Mouse (Mus musculus) MEL (cell line): ENCODE data around the gene Cyp2d22. TPM values are rescaled to one million over a fixed set of nuclear protein-coding genes. Genes with fewer than 3 reads are reported as not detected.
A peak's percentile ranks its signal among the peaks of the same experiment; 100 is the strongest.

Source experiments
- DNase-seq: peaks from one replicate; pipeline ENCODE4 v3.0.0; 2011; ENCODE audit warnings: low read depth, low spot score
- H3K27ac ChIP-seq: 2 replicates; pipeline ENCODE4 v1.5.1; 2012; ENCODE audit warnings: low read depth, mild to moderate bottlenecking, control low read depth, low read length, moderate library complexity; ENCODE audit not compliant: control insufficient read depth
- H3K27me3 ChIP-seq, 2 experiments: fragments of 150-350 bp in 1 of 2; sonication (generic) in 1 of 2; 2 replicates each; pipeline ENCODE4 v1.6.1; 2012; ENCODE audit warnings: low read length in 2 of 2, mild to moderate bottlenecking in 2 of 2, improper control_type of control experiment in 1 of 2, moderate library complexity in 1 of 2; ENCODE audit not compliant: insufficient read depth in 2 of 2, control insufficient read depth in 1 of 2
- H3K36me3 ChIP-seq, 2 experiments: 2 replicates each; pipeline ENCODE4 v1.6.1; 2012 to 2014; ENCODE audit warnings: low read length in 2 of 2, improper control_type of control experiment in 1 of 2, inconsistent platforms in 1 of 2, mild to moderate bottlenecking in 1 of 2; ENCODE audit not compliant: insufficient read depth in 2 of 2, control insufficient read depth in 1 of 2
- H3K4me1 ChIP-seq, 2 experiments: fragments of 150-350 bp in 1 of 2; sonication (generic) in 1 of 2; 2 replicates each; pipeline ENCODE4 v1.6.1; 2012; ENCODE audit warnings: low read length in 2 of 2, improper control_type of control experiment in 1 of 2, mild to moderate bottlenecking in 1 of 2; ENCODE audit not compliant: insufficient read depth in 2 of 2, control insufficient read depth in 1 of 2
- H3K4me3 ChIP-seq, 2 experiments: fragments of 150-350 bp in 1 of 2; sonication (generic) in 1 of 2; 2 replicates each; pipeline ENCODE4 v1.5.1; 2012; ENCODE audit warnings: low read depth in 2 of 2, low read length in 2 of 2, mild to moderate bottlenecking in 2 of 2, moderate library complexity in 2 of 2, control low read depth in 1 of 2, improper control_type of control experiment in 1 of 2; ENCODE audit not compliant: control insufficient read depth in 1 of 2, insufficient read depth in 1 of 2
- H3K79me2 ChIP-seq: 2 replicates; pipeline ENCODE4 v1.6.1; 2012; ENCODE audit warnings: mild to moderate bottlenecking, low read length, moderate library complexity; ENCODE audit not compliant: control insufficient read depth, poor library complexity, insufficient read depth
- H3K9ac ChIP-seq: 2 replicates; pipeline ENCODE4 v1.6.1; 2012; ENCODE audit warnings: low read depth, mild to moderate bottlenecking, control low read depth, low read length, moderate library complexity; ENCODE audit not compliant: control insufficient read depth, poor library complexity, severe bottlenecking
- H3K9me3 ChIP-seq: fragments of 150-350 bp; sonication (generic); replicated peaks from 2 replicates; pipeline ENCODE4 v1.6.1; 2012; ENCODE audit warnings: mild to moderate bottlenecking, low read length, improper control_type of control experiment, moderate library complexity; ENCODE audit not compliant: insufficient read depth
- BHLHE40 ChIP-seq: IDR thresholded peaks from 2 replicates; pipeline ENCODE4 v1.6.1; 2012; ENCODE audit warnings: low read depth, mild to moderate bottlenecking, inconsistent platforms, low read length, improper control_type of control experiment, borderline replicate concordance
- CTCF ChIP-seq, 3 experiments: IDR thresholded peaks in 2 of 3; conservative IDR thresholded peaks in 1 of 3; 2 replicates each; pipeline ENCODE4 v1.5.1; 2011 to 2012; ENCODE audit warnings: low read length in 3 of 3, low read depth in 2 of 3, mild to moderate bottlenecking in 2 of 3, improper control_type of control experiment in 1 of 3, inconsistent platforms in 1 of 3, mixed read lengths in 1 of 3, moderate library complexity in 1 of 3; ENCODE audit not compliant: control insufficient read depth in 1 of 3, insufficient read depth in 1 of 3, poor library complexity in 1 of 3, severe bottlenecking in 1 of 3
- E2F4 ChIP-seq: IDR thresholded peaks from 2 replicates; pipeline ENCODE4 v1.6.1; 2011; ENCODE audit warnings: low read depth, low read length, improper control_type of control experiment, borderline replicate concordance
- EP300 ChIP-seq, 2 experiments: IDR thresholded peaks; 2 replicates each; pipeline ENCODE4 v1.6.1; 2011; ENCODE audit warnings: improper control_type of control experiment in 2 of 2, low read length in 2 of 2, low read depth in 1 of 2, mild to moderate bottlenecking in 1 of 2
- ETS1 ChIP-seq: IDR thresholded peaks from 2 replicates; pipeline ENCODE4 v1.6.1; 2012; ENCODE audit warnings: low read depth, mild to moderate bottlenecking, inconsistent platforms, low read length, improper control_type of control experiment, moderate library complexity
- GABPA ChIP-seq: IDR thresholded peaks from 2 replicates; pipeline ENCODE4 v1.6.1; 2012; ENCODE audit warnings: low read depth, mild to moderate bottlenecking, inconsistent platforms, low read length, improper control_type of control experiment, moderate library complexity
- MAFK ChIP-seq: IDR thresholded peaks from 2 replicates; pipeline ENCODE4 v1.6.1; 2011; ENCODE audit warnings: low read depth, mild to moderate bottlenecking, low read length, improper control_type of control experiment, borderline replicate concordance
- MAZ ChIP-seq: IDR thresholded peaks from 2 replicates; pipeline ENCODE4 v1.6.1; 2012; ENCODE audit warnings: low read depth, mild to moderate bottlenecking, inconsistent platforms, low read length, improper control_type of control experiment
- NRF1 ChIP-seq: IDR thresholded peaks from 2 replicates; pipeline ENCODE4 v1.6.1; 2014; ENCODE audit warnings: low read depth, mild to moderate bottlenecking, inconsistent platforms, low read length, improper control_type of control experiment, moderate library complexity; ENCODE audit not compliant: poor library complexity, insufficient read depth, severe bottlenecking
- POLR2AphosphoS2 ChIP-seq: IDR thresholded peaks from 2 replicates; pipeline ENCODE4 v1.6.1; 2011; ENCODE audit warnings: low read length, improper control_type of control experiment
- POLR2AphosphoS5 ChIP-seq: IDR thresholded peaks from 2 replicates; pipeline ENCODE4 v1.6.1; 2012; ENCODE audit warnings: low read depth, borderline replicate concordance, mild to moderate bottlenecking, inconsistent platforms, low read length, moderate library complexity, mixed read lengths
- RAD21 ChIP-seq: IDR thresholded peaks from 2 replicates; pipeline ENCODE4 v1.6.1; 2011; ENCODE audit warnings: mild to moderate bottlenecking, low read depth, low read length, improper control_type of control experiment
- SIN3A ChIP-seq: IDR thresholded peaks from 2 replicates; pipeline ENCODE4 v1.6.1; 2012; ENCODE audit warnings: low read length, improper control_type of control experiment, inconsistent platforms
- SMC3 ChIP-seq: IDR thresholded peaks from 2 replicates; pipeline ENCODE4 v1.6.1; 2011; ENCODE audit warnings: low read depth, low read length, improper control_type of control experiment
- TAL1 ChIP-seq: IDR thresholded peaks from 2 replicates; pipeline ENCODE4 v1.6.1; 2012; ENCODE audit warnings: mild to moderate bottlenecking, inconsistent platforms, low read length, moderate library complexity, mixed read lengths
- TBP ChIP-seq: IDR thresholded peaks from 2 replicates; pipeline ENCODE4 v1.8.0; 2011; ENCODE audit warnings: low read depth, low read length, improper control_type of control experiment
- UBTF ChIP-seq: IDR thresholded peaks from 2 replicates; pipeline ENCODE4 v1.6.1; 2012; ENCODE audit warnings: low read depth, mild to moderate bottlenecking, inconsistent platforms, low read length, improper control_type of control experiment, moderate library complexity, borderline replicate concordance; ENCODE audit not compliant: insufficient read depth
- USF1 ChIP-seq: IDR thresholded peaks from 2 replicates; pipeline ENCODE4 v1.6.1; 2014; ENCODE audit warnings: low read depth, mild to moderate bottlenecking, inconsistent platforms, low read length, improper control_type of control experiment, moderate library complexity
- ZMIZ1 ChIP-seq: IDR thresholded peaks from 2 replicates; pipeline ENCODE4 v1.6.1; 2012; ENCODE audit warnings: low read depth, mild to moderate bottlenecking, inconsistent platforms, low read length, improper control_type of control experiment, moderate library complexity
- polyA plus RNA-seq, 2 experiments: library from polyadenylated mRNA; stranded (reverse) in 1 of 2; unstranded in 1 of 2; fragments of >175 nt in 1 of 2; fragments of >200 nt in 1 of 2; gene quantifications; 2 replicates each; pipeline versions ENCODE4 v1.2.1 to v1.2.4; 2012; ENCODE audit warnings: low replicate concordance in 2 of 2, low read depth in 1 of 2; ENCODE audit not compliant: insufficient read length in 2 of 2, insufficient read depth in 1 of 2, missing spikeins in 1 of 2
- total RNA-seq: library from RNA; depleted of rRNA; stranded (reverse); fragments of 300-350 nt; gene quantifications from 2 replicates; pipeline ENCODE4 v1.2.3, GENCODE M21; 2012

Gene Cyp2d22
- total and polyA plus RNA-seq, 3 experiments: 0.10 TPM; not detected in 2

GRCm38 (mm10) chr15:82354126-82354945, 25.7 kb downstream of the Cyp2d22 start, which contains the start of gene Ndufa6 (continued):
- TF ChIP-seq BHLHE40: 0 out of 2 replicates have a peak, but pooled peaks have one; percentile 30
- TF ChIP-seq POLR2AphosphoS2: peak; percentile 87
- peak; percentile 61; the same call in 1 of the 2 replicates for TF ChIP-seq POLR2AphosphoS5
- TF ChIP-seq MAFK: no peak
- peak; percentile 72 to 96 (median 91) for TF ChIP-seq CTCF (IDR thresholded peaks at IDR 0.05 in 2 of 3, conservative IDR thresholded peaks at IDR 0.05 in 1 of 3; ENCODE audit: control insufficient read depth in 1 of 3, insufficient read depth in 1 of 3, low read depth in 2 of 3, low read length in 3 of 3, poor library complexity in 1 of 3, severe bottlenecking in 1 of 3)
- TF ChIP-seq E2F4: no peak
- peak; percentile 56 for TF ChIP-seq USF1
- no peak for TF ChIP-seq MAZ
- TF ChIP-seq EP300 (IDR thresholded peaks at IDR 0.05; ENCODE audit: low read depth in 1 of 2, low read length in 2 of 2): no peak
- TF ChIP-seq SIN3A: peak; percentile 85
- no peak for TF ChIP-seq GABPA
- peak; percentile 93 for TF ChIP-seq SMC3
- peak; percentile 73; the same call in 1 of the 2 replicates for TF ChIP-seq TBP
- TF ChIP-seq ETS1: peak; percentile 48; the same call in 1 of the 2 replicates
- peak; percentile 99 for TF ChIP-seq NRF1
- peak; percentile 63 for TF ChIP-seq RAD21
- peak; percentile 95 for TF ChIP-seq ZMIZ1

- no peaks in the 10 kb centered on the region for H3K27me3 ChIP-seq
- TF ChIP-seq TAL1: no peak
- no peak for TF ChIP-seq GABPA
- 0 out of 2 replicates have a peak, but pooled peaks have one; percentile 10 for TF ChIP-seq UBTF
Measured at GRCm38 (mm10) chr15:82353745-82354113, 26.3 kb downstream of the Cyp2d22 start.

More at GRCm38 (mm10) chr15:82353745-82354113, 26.3 kb downstream of the Cyp2d22 start:
- DNase-seq: no peak
- peak overlapping the region; percentile 84 for H3K4me3 ChIP-seq
- no peaks in the 10 kb centered on the region for H3K9me3 ChIP-seq
- H3K79me2 ChIP-seq: peaks cover 25% of the 10 kb centered on the region
- H3K9ac ChIP-seq: peak overlapping the region; percentile 88
- peaks cover 9 to 25% of the 10 kb centered on the region in 2 experiments for H3K4me1 ChIP-seq
- H3K36me3 ChIP-seq: peaks cover 0 to 23% of the 10 kb centered on the region in 2 experiments; a peak in 2 of 4 replicates
- H3K27ac ChIP-seq: peak overlapping the region; percentile 57
